Mouse (Mus musculus) bone marrow macrophage, adult 2 months (primary cell): Measurements from ENCODE around the gene Rab37. TPM values are rescaled to one million over a fixed set of nuclear protein-coding genes. Genes with fewer than 3 reads are reported as not detected.

ENCODE experiments used
- H3K27ac ChIP-seq: 2 replicates; pipeline ENCODE4 v1.5.1; 2012; ENCODE audit warnings: low read depth, low read length; ENCODE audit not compliant: insufficient read depth
- H3K4me1 ChIP-seq: 2 replicates; pipeline ENCODE4 v1.6.1; 2012; ENCODE audit warnings: low read length; ENCODE audit not compliant: control insufficient read depth, insufficient read depth
- H3K4me3 ChIP-seq: 2 replicates; pipeline ENCODE4 v1.5.1; 2012; ENCODE audit warnings: mild to moderate bottlenecking, low read length, moderate library complexity; ENCODE audit not compliant: insufficient read depth
- CTCF ChIP-seq: IDR thresholded peaks from 2 replicates; pipeline ENCODE4 v1.5.1; 2012; ENCODE audit warnings: low read depth, mild to moderate bottlenecking, low read length, moderate library complexity
- POLR2A ChIP-seq: IDR thresholded peaks from 2 replicates; pipeline ENCODE4 v1.6.1; 2012; ENCODE audit warnings: mild to moderate bottlenecking, low read depth, low read length, borderline replicate concordance
- polyA plus RNA-seq: library from polyadenylated mRNA; stranded (reverse); fragments of >200 nt; gene quantifications from 2 replicates; pipeline ENCODE4 v1.2.4, GENCODE M21; 2012; ENCODE audit not compliant: missing spikeins, insufficient read depth, insufficient read length

The Rab37 gene
- polyA plus RNA-seq, 1 experiment = not detected

DNA sequence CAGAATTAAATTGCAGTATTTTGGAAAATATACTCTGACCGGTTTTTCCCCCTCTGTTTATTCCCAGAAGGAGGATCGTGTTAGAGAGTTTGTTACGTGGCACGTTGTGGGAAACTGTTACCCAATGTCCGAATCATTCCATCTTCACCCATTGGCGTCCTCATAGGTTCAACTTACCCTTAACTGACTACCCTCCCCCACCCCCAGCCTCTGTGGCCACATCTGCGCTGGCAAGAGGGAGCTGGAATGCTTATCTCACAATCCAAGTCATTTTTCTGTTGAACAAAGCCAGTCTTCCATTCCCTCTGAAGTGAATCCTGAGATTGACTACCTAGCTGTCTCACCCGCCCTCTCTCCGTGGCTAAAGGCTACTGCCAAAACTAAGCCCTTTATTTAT lies 71.0 kb downstream of the Rab37 start:
- Histone ChIP-seq H3K27ac (peak overlapping the region; percentile 85), H3K4me1 (peaks cover 42% of the 10 kb centered on the region), H3K4me3 (no peak overlapping the region)
- no peak for TF ChIP-seq CTCF
- TF ChIP-seq POLR2A = no peak

DNA sequence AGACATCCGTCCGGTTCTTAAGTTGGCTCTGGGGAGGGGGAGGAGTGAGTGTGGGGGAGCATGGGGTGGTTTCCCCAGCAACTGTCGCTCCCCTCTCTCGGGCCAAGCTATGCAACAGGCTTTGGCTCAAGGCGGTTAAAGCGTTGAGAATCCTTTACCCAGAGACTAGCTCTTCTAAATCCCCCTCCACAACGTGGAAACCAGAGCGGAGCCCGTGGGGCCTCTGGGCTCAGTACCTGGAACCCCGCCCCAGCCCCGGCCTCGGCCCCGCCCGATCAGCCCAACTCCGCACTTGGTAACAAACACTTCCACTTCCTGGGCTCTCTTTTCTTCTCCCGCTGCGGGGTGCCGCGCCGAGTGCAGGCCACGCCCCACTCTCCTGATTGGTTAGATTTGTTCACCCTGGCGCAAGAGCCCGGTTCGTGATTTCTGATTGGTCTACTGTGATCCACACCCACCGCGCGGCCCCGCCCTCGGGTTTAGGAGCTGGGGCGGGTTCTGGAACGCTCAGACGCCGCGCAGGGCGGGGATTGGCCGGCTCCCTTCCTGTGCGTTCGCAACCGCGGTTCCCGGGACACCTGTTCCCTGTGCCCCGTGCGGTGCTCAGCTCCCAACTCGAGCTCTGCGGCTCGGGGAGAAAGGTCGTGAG lies 71.7 kb downstream of the Rab37 start, which contains the start of gene Slc9a3r1:
TSS of gene Slc9a3r1 (plus strand) at position 510 of the 649 bp plus-strand sequence.
- H3K4me1 ChIP-seq = peaks cover 39% of the 10 kb centered on the region

DNA sequence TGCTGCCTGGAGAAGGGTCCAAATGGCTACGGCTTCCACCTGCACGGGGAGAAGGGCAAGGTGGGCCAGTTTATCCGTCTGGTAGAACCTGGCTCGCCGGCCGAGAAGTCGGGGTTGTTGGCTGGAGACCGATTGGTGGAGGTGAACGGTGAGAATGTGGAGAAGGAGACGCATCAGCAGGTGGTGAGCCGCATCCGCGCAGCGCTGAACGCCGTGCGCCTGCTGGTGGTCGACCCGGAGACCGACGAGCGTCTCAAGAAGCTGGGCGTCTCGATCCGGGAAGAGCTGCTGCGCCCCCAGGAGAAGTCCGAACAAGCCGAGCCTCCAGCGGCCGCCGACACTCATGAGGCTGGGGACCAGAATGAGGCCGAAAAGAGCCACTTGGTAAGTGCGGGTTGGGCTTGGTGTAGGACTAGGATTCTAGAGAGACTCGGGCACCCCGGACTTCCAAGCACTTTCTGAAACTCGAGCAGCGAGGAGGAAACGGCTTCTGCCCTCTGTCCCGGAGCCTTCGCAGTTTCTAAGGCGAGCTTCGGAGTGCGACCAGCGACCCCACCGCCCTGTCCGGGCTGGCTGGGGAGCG lies 72.4 kb downstream of the Rab37 start:
- TF ChIP-seq POLR2A (no peak), CTCF (no peak)
- H3K4me1 ChIP-seq = peaks cover 34% of the 10 kb centered on the region
- peak overlapping the region; percentile 28 for H3K27ac ChIP-seq
- peak overlapping the region; percentile 90 for H3K4me3 ChIP-seq

More for the DNA sequence above, 71.7 kb downstream of the Rab37 start, which contains the start of gene Slc9a3r1:
- Histone ChIP-seq H3K27ac (peak within 1 kb of the TSS; percentile 85), H3K4me3 (peak within 1 kb of the TSS; percentile 90)
- TF ChIP-seq CTCF = no peak
- peak; percentile 93 for TF ChIP-seq POLR2A

DNA sequence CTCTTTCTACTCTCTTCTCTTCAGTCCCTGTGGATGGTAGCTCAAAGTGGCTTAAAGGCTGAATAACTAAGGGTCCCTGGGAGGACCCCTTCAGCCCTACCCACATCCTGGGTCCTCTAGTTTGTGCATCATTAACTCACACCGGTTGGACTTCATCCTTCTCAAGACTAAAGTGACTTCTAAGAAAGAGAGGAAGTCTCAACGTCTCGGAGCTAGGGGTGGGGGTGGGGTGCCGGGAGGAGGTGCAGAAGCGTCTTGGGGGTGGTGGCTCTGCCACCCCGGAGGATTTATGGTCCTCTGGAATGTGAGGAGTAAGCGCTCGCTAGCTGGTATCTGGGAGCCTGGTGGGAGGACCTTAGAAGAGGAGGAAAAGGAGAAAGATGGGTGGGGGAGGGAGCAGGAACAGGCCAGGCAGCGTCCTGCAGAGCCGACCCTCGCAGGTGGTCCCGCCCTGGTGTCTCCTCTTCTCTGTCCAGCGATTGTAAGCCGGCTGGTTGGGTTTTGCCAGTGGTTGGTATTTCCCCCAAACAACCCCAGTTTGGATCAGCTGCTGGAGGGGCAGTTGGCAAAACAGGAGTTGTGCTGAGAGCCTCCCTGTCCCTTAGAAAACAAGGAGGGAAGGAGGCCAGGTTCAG lies 73.2 kb downstream of the Rab37 start:
- Histone ChIP-seq H3K4me1 (peaks cover 32% of the 10 kb centered on the region), H3K4me3 (peak overlapping the region; percentile 90), H3K27ac (peak overlapping the region; percentile 14)
- no peak for TF ChIP-seq POLR2A
- no peak for TF ChIP-seq CTCF

DNA sequence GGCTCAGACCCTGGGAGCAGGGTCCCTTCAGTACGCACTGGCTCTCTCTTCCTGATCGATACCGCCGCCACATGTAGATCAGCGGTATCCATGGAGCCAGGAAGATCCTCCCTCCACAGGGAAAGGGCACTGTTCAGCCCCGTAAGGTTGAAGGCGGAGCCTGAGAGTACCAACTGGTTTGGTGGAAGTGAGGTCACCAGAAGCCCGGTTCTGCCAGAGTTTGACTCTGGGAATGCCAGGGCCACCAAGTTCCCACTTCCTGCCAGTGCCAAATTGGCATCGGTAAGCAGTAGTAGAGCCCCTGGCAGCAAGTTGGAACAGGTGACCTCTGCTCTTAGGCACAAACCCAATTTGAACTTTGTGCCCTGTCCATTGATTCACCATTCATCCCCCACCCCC lies 73.7 kb downstream of the Rab37 start:
- H3K27ac ChIP-seq = peak overlapping the region; percentile 14
- H3K4me3 ChIP-seq = peak overlapping the region; percentile 90
- no peak for TF ChIP-seq POLR2A
- TF ChIP-seq CTCF = no peak
- H3K4me1 ChIP-seq = peaks cover 32% of the 10 kb centered on the region

DNA sequence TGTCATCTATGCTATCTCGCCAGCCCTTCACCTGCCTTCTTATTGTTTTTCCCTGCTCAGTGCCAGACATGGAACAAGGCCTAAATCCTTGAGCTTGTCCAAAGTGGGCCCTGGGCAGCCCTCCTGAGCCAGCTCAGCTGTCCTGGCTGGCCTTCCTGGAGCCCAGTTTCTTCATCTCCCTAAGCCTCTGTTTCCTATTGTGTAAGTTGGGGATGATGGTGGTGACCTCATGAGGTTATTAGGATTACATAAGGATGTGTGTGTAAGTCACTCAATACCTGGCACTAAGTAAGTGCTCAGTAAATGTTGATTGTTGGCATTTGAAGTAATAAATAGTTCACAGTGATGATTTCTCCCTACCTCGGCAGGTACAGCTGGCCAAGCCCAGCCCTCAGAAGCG lies 75.5 kb downstream of the Rab37 start:
- peaks cover 24% of the 10 kb centered on the region for H3K4me1 ChIP-seq
- H3K4me3 ChIP-seq = no peak overlapping the region
- H3K27ac ChIP-seq = no peak overlapping the region
- TF ChIP-seq POLR2A (no peak), CTCF (no peak)

DNA sequence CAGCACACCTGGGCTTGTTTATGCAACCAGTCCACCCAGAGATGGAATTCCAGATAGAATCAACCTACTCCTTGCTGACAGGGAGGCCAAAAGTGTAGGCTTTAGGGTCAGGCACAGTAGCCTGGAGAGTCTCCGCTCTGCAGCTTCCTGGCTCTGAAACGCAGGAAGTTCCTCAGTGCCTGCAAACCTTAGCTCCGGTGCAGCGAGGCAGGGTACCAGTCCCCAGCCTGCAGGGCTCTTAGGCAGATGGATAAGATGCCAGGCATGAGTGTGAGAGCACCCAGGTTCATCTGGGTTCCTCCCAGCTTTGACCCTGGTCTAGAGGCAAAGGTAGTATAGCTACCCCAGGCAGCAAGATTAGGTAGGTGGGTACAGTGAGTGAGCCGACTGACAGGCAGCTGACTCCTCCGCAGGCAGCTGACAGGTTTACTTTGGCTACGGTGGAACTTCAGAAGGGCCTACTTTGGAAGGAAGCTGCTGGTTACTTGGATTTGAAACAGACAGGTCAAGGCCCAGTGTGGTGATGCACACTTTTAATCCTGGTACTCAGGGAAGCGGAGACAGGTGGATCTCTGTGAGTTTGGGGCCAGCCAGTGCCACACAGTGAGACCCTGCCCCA lies 76.5 kb downstream of the Rab37 start:
- peaks cover 24% of the 10 kb centered on the region for H3K4me1 ChIP-seq
- no peak for TF ChIP-seq CTCF
- no peak for TF ChIP-seq POLR2A
- H3K4me3 ChIP-seq = no peak overlapping the region
- H3K27ac ChIP-seq = no peak overlapping the region

DNA sequence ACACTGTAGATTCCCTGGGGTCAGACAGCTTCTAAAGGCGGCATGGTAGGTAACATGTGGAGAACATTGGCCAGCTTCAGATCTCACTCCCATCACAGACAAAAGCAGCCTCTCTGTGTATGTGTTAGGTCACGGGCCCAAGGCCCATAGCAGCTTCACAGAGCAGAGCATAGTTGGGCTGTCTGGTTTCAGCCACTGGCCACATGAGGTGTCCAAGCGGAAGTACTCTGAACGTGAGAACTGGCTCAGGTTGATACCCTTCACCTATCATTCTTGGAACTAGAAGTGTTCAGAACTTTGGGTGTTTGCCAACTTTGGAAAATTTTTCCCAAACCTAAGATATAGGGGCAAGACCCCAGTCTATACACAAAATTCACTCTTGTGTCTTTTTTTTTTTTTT lies 78.2 kb downstream of the Rab37 start:
- no peak overlapping the region for H3K27ac ChIP-seq
- no peak for TF ChIP-seq CTCF
- no peak for TF ChIP-seq POLR2A
- H3K4me1 ChIP-seq = peaks cover 35% of the 10 kb centered on the region
- no peak overlapping the region for H3K4me3 ChIP-seq

DNA sequence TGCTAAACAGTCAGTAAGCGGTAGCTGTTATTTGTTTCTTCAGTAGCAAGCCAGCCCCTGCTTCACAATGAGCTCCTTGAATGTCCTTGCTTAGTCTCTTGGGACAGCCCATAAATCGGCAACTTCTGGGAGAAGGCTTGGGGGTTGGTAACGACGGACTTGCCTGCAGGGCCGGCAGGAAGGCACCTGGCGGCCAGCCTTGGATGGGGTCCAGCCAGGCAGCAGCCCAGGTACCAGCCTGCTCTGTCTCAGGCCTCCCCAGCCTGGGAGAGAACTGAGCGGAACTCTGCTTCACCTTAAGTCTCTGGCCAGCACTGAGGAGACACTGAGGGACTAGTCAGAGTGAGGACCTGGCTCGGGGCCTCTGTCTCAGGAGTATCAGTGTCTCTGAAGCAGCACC lies 79.9 kb downstream of the Rab37 start:
- no peak for TF ChIP-seq CTCF
- TF ChIP-seq POLR2A = no peak

DNA sequence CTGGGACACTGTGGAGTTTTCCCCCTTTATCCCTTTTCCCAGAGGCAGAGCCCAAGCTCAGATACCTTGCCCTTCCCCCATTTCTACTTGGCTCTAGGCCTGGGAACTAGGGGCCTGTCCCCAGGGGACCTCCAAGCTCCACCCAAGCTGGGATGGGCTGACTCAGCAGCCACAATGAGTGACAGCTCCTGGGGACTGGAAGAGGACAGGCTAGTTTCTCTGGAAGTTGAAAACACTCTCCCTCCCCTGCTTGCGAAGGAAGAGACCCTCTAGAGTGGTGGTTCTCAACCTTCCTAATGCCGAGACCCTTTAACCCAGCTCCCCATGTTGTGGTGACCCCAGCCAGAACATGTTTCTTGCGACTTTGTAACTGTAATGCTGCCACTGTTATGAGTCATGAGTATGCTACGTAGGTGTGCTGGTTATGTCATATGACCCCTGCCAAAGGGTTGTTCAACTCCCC lies 81.6 kb downstream of the Rab37 start:
- H3K27ac ChIP-seq = no peak overlapping the region
- H3K4me1 ChIP-seq = peaks cover 20% of the 10 kb centered on the region
- H3K4me3 ChIP-seq = no peak overlapping the region
- no peak for TF ChIP-seq POLR2A

More for the DNA sequence above, 79.9 kb downstream of the Rab37 start:
- peaks cover 26% of the 10 kb centered on the region for H3K4me1 ChIP-seq
- H3K4me3 ChIP-seq = no peak overlapping the region
- no peak overlapping the region for H3K27ac ChIP-seq
